In genomic region chr9:118003937-118004336, GRCm38 (mm10) we compare ENCODE assay signal across 26 mouse cellular contexts. TPM values are rescaled to one million over a fixed set of nuclear protein-coding genes. Genes with fewer than 3 reads are reported as not detected.
DNase-seq lines count a peak whose midpoint lies in the region; ATAC-seq and TF ChIP-seq lines count a peak whose summit lies in the region.
"Had no signal": no experiment of that assay in that cellular context is flagged by ENCODE, and none has a peak within 500 bp of the region (broad histone marks: within the 10 kb centered on the region; RNA-seq: fewer than 3 reads in every experiment).

No protein-coding gene starts in this region.

- no peaks in the 10 kb centered on the region for H3K27me3 ChIP-seq in forebrain, embryonic 16.5 days (replicated peaks; ENCODE audit: control insufficient read depth, insufficient read depth, low read length)
- no peaks in the 10 kb centered on the region for H3K27me3 ChIP-seq in forebrain, embryonic 15.5 days
- no peaks in the 10 kb centered on the region for H3K27me3 ChIP-seq in lung, embryonic 15.5 days
- H3K27me3 ChIP-seq: embryonic facial prominence, embryonic 15.5 days; forebrain, embryonic 12.5 days; heart, embryonic 13.5 days; limb, embryonic 12.5 days had no signal

- no peak overlapping the region for H3K4me3 ChIP-seq in forebrain, embryonic 16.5 days (replicated peaks; ENCODE audit: low read length)
- H3K4me3 ChIP-seq in forebrain, embryonic 15.5 days: no peak overlapping the region
- H3K4me3 ChIP-seq in lung, embryonic 15.5 days: no peak overlapping the region
- H3K4me3 ChIP-seq: embryonic facial prominence, embryonic 15.5 days; forebrain, embryonic 12.5 days; heart, adult 2 months; heart, embryonic 13.5 days; limb, embryonic 12.5 days had no signal

- no peaks in the 10 kb centered on the region for H3K36me3 ChIP-seq in forebrain, embryonic 16.5 days (ENCODE audit: control insufficient read depth, insufficient read depth)
- no peaks in the 10 kb centered on the region for H3K36me3 ChIP-seq in forebrain, embryonic 15.5 days
- no peaks in the 10 kb centered on the region for H3K36me3 ChIP-seq in lung, embryonic 15.5 days
- H3K36me3 ChIP-seq: embryonic facial prominence, embryonic 15.5 days; forebrain, embryonic 12.5 days; heart, embryonic 13.5 days; limb, embryonic 12.5 days had no signal

- H3K9me3 ChIP-seq in forebrain, embryonic 16.5 days (ENCODE audit: control insufficient read depth, low read length): no peaks in the 10 kb centered on the region
- H3K9me3 ChIP-seq in forebrain, embryonic 15.5 days: no peaks in the 10 kb centered on the region
- no peaks in the 10 kb centered on the region for H3K9me3 ChIP-seq in lung, embryonic 15.5 days
- H3K9me3 ChIP-seq: embryonic facial prominence, embryonic 15.5 days; forebrain, embryonic 12.5 days; heart, embryonic 13.5 days; limb, embryonic 12.5 days had no signal

- peak overlapping the region; percentile 47; the same call in 1 of the 2 replicates for H3K27ac ChIP-seq in forebrain, embryonic 16.5 days (ENCODE audit: low read length)
- no peak overlapping the region for H3K27ac ChIP-seq in forebrain, embryonic 15.5 days (replicated peaks)
- H3K27ac ChIP-seq in lung, embryonic 15.5 days: peak overlapping the region; percentile 44; the same call in 1 of the 2 replicates
- H3K27ac ChIP-seq: embryonic facial prominence, embryonic 15.5 days; forebrain, embryonic 12.5 days; heart, adult 2 months; heart, embryonic 13.5 days; hindbrain, embryonic 14.5 days; limb, embryonic 12.5 days; macrophage had no signal

- no peaks in the 10 kb centered on the region for H3K4me1 ChIP-seq in forebrain, embryonic 16.5 days (replicated peaks; ENCODE audit: control insufficient read depth, insufficient read depth, low read length)
- H3K4me1 ChIP-seq in forebrain, embryonic 15.5 days: no peaks in the 10 kb centered on the region
- H3K4me1 ChIP-seq in lung, embryonic 15.5 days: peaks cover 2% of the 10 kb centered on the region; the same call in 1 of the 2 replicates
- H3K4me1 ChIP-seq: embryonic facial prominence, embryonic 15.5 days; forebrain, embryonic 12.5 days; heart, embryonic 13.5 days; limb, embryonic 12.5 days had no signal

- no peak for DNase-seq in lung, postnatal 36 days
- peak; percentile 4 for DNase-seq in brain, embryonic 14.5 days (ENCODE audit: low read depth)
- DNase-seq in forelimb bud, embryonic 11.5 days (ENCODE audit: low read depth, low spot score): peak; percentile 5
- DNase-seq in liver: no peak
- no peak for DNase-seq in right cerebral cortex, postnatal 14 days
- DNase-seq: adrenal gland, postnatal 25 days; cerebellum, adult 18-20 months; cerebellum, postnatal 10 days; gastrocnemius, postnatal 25 days; heart, adult 2 months; heart, postnatal 10 days; kidney, adult 8-10 months; kidney, postnatal 10 days; layer of hippocampus, adult 9-11 months; midbrain, embryonic 14.5 days; spleen, adult 18-20 months had no signal

- ATAC-seq in forebrain, embryonic 16.5 days: no peak
- ATAC-seq in forebrain, embryonic 15.5 days (replicated peaks): no peak
- peak; percentile 80; the same call in 1 of the 2 replicates for ATAC-seq in lung, embryonic 15.5 days (ENCODE audit: borderline replicate concordance, extremely low read depth, low FRiP score, low TSS enrichment)

- WGBS in forebrain, embryonic 16.5 days: 91% methylated on average over 4 of the region's 4 CpGs
- WGBS in forebrain, embryonic 15.5 days: 83% methylated on average over 4 of the region's 4 CpGs
- 81% methylated on average over 4 of the region's 4 CpGs for WGBS in lung, embryonic 15.5 days

- no peak for TF ChIP-seq CTCF in brain, embryonic 14.5 days (IDR thresholded peaks at IDR 0.05; ENCODE audit: borderline replicate concordance, extremely low read depth, insufficient read depth, insufficient read length)

- no peak for TF ChIP-seq POLR2A in brain, embryonic 14.5 days (IDR thresholded peaks at IDR 0.05; ENCODE audit: borderline replicate concordance, extremely low read depth, insufficient read depth, insufficient read length, poor library complexity, severe bottlenecking)

- H3K9ac ChIP-seq in forebrain, embryonic 16.5 days (replicated peaks; ENCODE audit: low read depth, low read length): no peak overlapping the region
- H3K9ac ChIP-seq in forebrain, embryonic 15.5 days (replicated peaks): no peak overlapping the region
- H3K9ac ChIP-seq in lung, embryonic 15.5 days: no peak overlapping the region
- H3K9ac ChIP-seq: embryonic facial prominence, embryonic 15.5 days; forebrain, embryonic 12.5 days; heart, embryonic 13.5 days; hindbrain, embryonic 14.5 days; limb, embryonic 12.5 days had no signal

- H3K4me2 ChIP-seq in forebrain, embryonic 16.5 days (ENCODE audit: low read length): no peak overlapping the region
- H3K4me2 ChIP-seq in forebrain, embryonic 15.5 days (replicated peaks): no peak overlapping the region
- H3K4me2 ChIP-seq in lung, embryonic 15.5 days: no peak overlapping the region
- H3K4me2 ChIP-seq: embryonic facial prominence, embryonic 15.5 days; forebrain, embryonic 12.5 days; heart, embryonic 13.5 days; hindbrain, embryonic 14.5 days; limb, embryonic 12.5 days; liver, embryonic 11.5 days had no signal

RNA-seq across cellular contexts. Expression of gene Azi2, which starts 36.4 kb away (rescaled TPM):
- polyA plus RNA-seq in forebrain, embryonic 16.5 days (2015; fragmentation: Nextera tagmentation; extraction: Ambion mirVana): 87.2 and 92.4 TPM in 2 replicates
- polyA plus RNA-seq in forebrain, embryonic 15.5 days (2015; fragmentation: Nextera tagmentation; extraction: Ambion mirVana): 82.4 and 87.4 TPM in 2 replicates
- polyA plus RNA-seq in lung, embryonic 15.5 days (2015; fragmentation: Nextera tagmentation; extraction: Ambion mirVana): 73.3 and 76.9 TPM in 2 replicates
- 49.3 and 56.1 TPM in 2 replicates for polyA plus RNA-seq in brain, embryonic 14.5 days (2012; rRNA removed)

Comparison
In these comparisons a context has a peak if more than half of its experiments do, and no peak if none do; other contexts are left out.
1. DNase-seq: peak in brain, embryonic 14.5 days (single experiment) and forelimb bud, embryonic 11.5 days (single experiment); none in lung, postnatal 36 days (single experiment), liver (single experiment) and right cerebral cortex, postnatal 14 days (single experiment).